In genomic region chr2:90649405-90649804, GRCm38 (mm10) we compare ENCODE assay signal across 23 mouse cellular contexts. TPM values are rescaled to one million over a fixed set of nuclear protein-coding genes. Genes with fewer than 3 reads are reported as not detected.
A peak's percentile ranks its signal among the peaks of the same experiment; 100 is the strongest.
DNase-seq lines count a peak whose midpoint lies in the region; ATAC-seq and TF ChIP-seq lines count a peak whose summit lies in the region.
"Had no signal": no experiment of that assay in that cellular context is flagged by ENCODE, and none has a peak within 500 bp of the region (broad histone marks: within the 10 kb centered on the region; RNA-seq: fewer than 3 reads in every experiment).

No protein-coding gene starts in this region.

- TF ChIP-seq POLR2A in CH12.LX (IDR thresholded peaks at IDR 0.05; ENCODE audit: low read depth, low read length), result no peak

- no peaks in the 10 kb centered on the region for H3K9me3 ChIP-seq in intestine, postnatal 0 days (ENCODE audit: control insufficient read depth)
- H3K9me3 ChIP-seq in intestine, embryonic 15.5 days, result no peaks in the 10 kb centered on the region
- H3K9me3 ChIP-seq in CH12.LX (replicated peaks; ENCODE audit: low read length), result no peaks in the 10 kb centered on the region
- H3K9me3 ChIP-seq in stomach, postnatal 0 days (ENCODE audit: control insufficient read depth, low read length), result no peaks in the 10 kb centered on the region
- H3K9me3 ChIP-seq: embryonic facial prominence, embryonic 13.5 days; embryonic facial prominence, embryonic 15.5 days; forebrain, embryonic 10.5 days; forebrain, embryonic 12.5 days had no signal

- 76% methylated on average over 3 of the region's 3 CpGs for WGBS in intestine, postnatal 0 days
- WGBS in intestine, embryonic 15.5 days, result 86% methylated on average over 3 of the region's 3 CpGs
- 81% methylated on average over 3 of the region's 3 CpGs for WGBS in stomach, postnatal 0 days

- no peak for TF ChIP-seq EP300 in CH12.LX (IDR thresholded peaks at IDR 0.05; ENCODE audit: low read length)
- no peak for TF ChIP-seq EP300 in stomach, postnatal 0 days (optimal IDR thresholded peaks at IDR 0.05)

- 0 out of 2 replicates have a peak, but pooled peaks have one; percentile 61 for ATAC-seq in intestine, postnatal 0 days
- ATAC-seq in intestine, embryonic 15.5 days, result no peak
- peak; percentile 51; the same call in 1 of the 2 replicates for ATAC-seq in stomach, postnatal 0 days (ENCODE audit: low FRiP score, low TSS enrichment)
- ATAC-seq: CD4-positive, CD25-positive, alpha-beta regulatory T cell, adult 4 months; forebrain, embryonic 14.5 days; forebrain, embryonic 16.5 days had no signal

- in situ Hi-C loops in CH12.LX (cut with MboI; ENCODE audit: low pct_ligation_motif_present, low pct_unique_long_range_greater_than_20kb, low sequenced_read_pairs), result no loop called here

- H3K36me3 ChIP-seq in intestine, postnatal 0 days (ENCODE audit: control insufficient read depth, insufficient read depth), result no peaks in the 10 kb centered on the region
- H3K36me3 ChIP-seq in intestine, embryonic 15.5 days, result no peaks in the 10 kb centered on the region
- no peaks in the 10 kb centered on the region for H3K36me3 ChIP-seq in CH12.LX (replicated peaks in 1 of 2; ENCODE audit: control insufficient read depth in 1 of 2, insufficient read depth in 1 of 2, low read length in 1 of 2)
- H3K36me3 ChIP-seq in stomach, postnatal 0 days (ENCODE audit: control insufficient read depth, insufficient read depth, low read length), result no peaks in the 10 kb centered on the region
- H3K36me3 ChIP-seq: embryonic facial prominence, embryonic 13.5 days; embryonic facial prominence, embryonic 15.5 days; forebrain, embryonic 10.5 days; forebrain, embryonic 12.5 days had no signal

- no peak overlapping the region for H3K4me2 ChIP-seq in intestine, postnatal 0 days (replicated peaks; ENCODE audit: low read depth)
- no peak overlapping the region for H3K4me2 ChIP-seq in intestine, embryonic 15.5 days (replicated peaks)
- peak overlapping the region; percentile 62 for H3K4me2 ChIP-seq in CH12.LX (ENCODE audit: insufficient read depth, low read depth, poor library complexity, severe bottlenecking)
- H3K4me2 ChIP-seq in stomach, postnatal 0 days (replicated peaks; ENCODE audit: low read depth), result no peak overlapping the region
- H3K4me2 ChIP-seq: embryonic facial prominence, embryonic 13.5 days; embryonic facial prominence, embryonic 15.5 days; forebrain, embryonic 12.5 days had no signal

- no peak for TF ChIP-seq RAD21 in CH12.LX (IDR thresholded peaks at IDR 0.05; ENCODE audit: low read depth, low read length)

- H3K9ac ChIP-seq in intestine, postnatal 0 days (ENCODE audit: low read depth, low read length), result no peak overlapping the region
- no peak overlapping the region for H3K9ac ChIP-seq in intestine, embryonic 15.5 days
- H3K9ac ChIP-seq in CH12.LX (ENCODE audit: insufficient read depth, low read depth), result 0 out of 2 replicates have a peak overlapping the region, but pooled peaks have one; percentile 19
- H3K9ac ChIP-seq in stomach, postnatal 0 days (ENCODE audit: low read length), result no peak overlapping the region
- H3K9ac ChIP-seq: embryonic facial prominence, embryonic 13.5 days; embryonic facial prominence, embryonic 15.5 days; forebrain, embryonic 12.5 days had no signal

- DNase-seq in CH12.LX (ENCODE audit: extremely low read depth), result peak; percentile 40
- no peak for DNase-seq in stomach, postnatal 0 days (ENCODE audit: low spot score)
- no peak for DNase-seq in kidney, adult 8-10 months
- DNase-seq: adrenal gland, adult 2 months; adrenal gland, postnatal 10 days; adrenal gland, postnatal 25 days; cerebellum, adult 11 months; cerebellum, adult 18-20 months; cerebellum, adult 8-10 months; cerebellum, adult 9-11 months; cerebellum, postnatal 14 days; cerebellum, postnatal 36 days; embryo, embryonic 11 days had no signal

- no peaks in the 10 kb centered on the region for H3K27me3 ChIP-seq in intestine, postnatal 0 days (replicated peaks; ENCODE audit: control insufficient read depth, insufficient read depth, low read length)
- H3K27me3 ChIP-seq in intestine, embryonic 15.5 days (replicated peaks), result no peaks in the 10 kb centered on the region
- H3K27me3 ChIP-seq in CH12.LX (replicated peaks), result no peaks in the 10 kb centered on the region
- H3K27me3 ChIP-seq in stomach, postnatal 0 days (ENCODE audit: control insufficient read depth, insufficient read depth, low read length), result no peaks in the 10 kb centered on the region
- H3K27me3 ChIP-seq: embryonic facial prominence, embryonic 13.5 days; embryonic facial prominence, embryonic 15.5 days; forebrain, embryonic 12.5 days had no signal

- H3K79me2 ChIP-seq in CH12.LX (replicated peaks; ENCODE audit: control insufficient read depth, extremely low read depth, insufficient read depth, poor library complexity, severe bottlenecking), result no peaks in the 10 kb centered on the region

- no peak overlapping the region for H3K27ac ChIP-seq in intestine, postnatal 0 days (ENCODE audit: low read depth, low read length)
- no peak overlapping the region for H3K27ac ChIP-seq in intestine, embryonic 15.5 days
- peak overlapping the region; percentile 18; the same call in 1 of the 2 replicates for H3K27ac ChIP-seq in CH12.LX (ENCODE audit: insufficient read depth, low read depth)
- H3K27ac ChIP-seq in stomach, postnatal 0 days (replicated peaks), result no peak overlapping the region
- H3K27ac ChIP-seq: embryonic facial prominence, embryonic 13.5 days; embryonic facial prominence, embryonic 15.5 days; forebrain, embryonic 10.5 days; forebrain, embryonic 12.5 days had no signal

- H3K4me3 ChIP-seq in intestine, postnatal 0 days (ENCODE audit: low read depth, low read length), result no peak overlapping the region
- H3K4me3 ChIP-seq in intestine, embryonic 15.5 days (replicated peaks), result no peak overlapping the region
- H3K4me3 ChIP-seq in CH12.LX (replicated peaks in 1 of 3; ENCODE audit: low read depth in 2 of 3, low read length in 2 of 3, poor library complexity in 1 of 3), result no peak overlapping the region
- H3K4me3 ChIP-seq in stomach, postnatal 0 days (ENCODE audit: low read depth, low read length), result no peak overlapping the region
- H3K4me3 ChIP-seq: embryonic facial prominence, embryonic 13.5 days; embryonic facial prominence, embryonic 15.5 days; erythroblast, embryonic 14.5 days; forebrain, embryonic 10.5 days; forebrain, embryonic 12.5 days had no signal

- H3K4me1 ChIP-seq in intestine, postnatal 0 days (replicated peaks; ENCODE audit: control insufficient read depth, insufficient read depth, low read length), result 0 out of 2 replicates have a peak, but pooled peaks cover 3% of the 10 kb centered on the region
- H3K4me1 ChIP-seq in intestine, embryonic 15.5 days (replicated peaks), result no peaks in the 10 kb centered on the region
- peaks cover 17 to 49% of the 10 kb centered on the region in 2 experiments for H3K4me1 ChIP-seq in CH12.LX (ENCODE audit: control insufficient read depth in 1 of 2, insufficient read depth in 2 of 2)
- H3K4me1 ChIP-seq in stomach, postnatal 0 days (replicated peaks; ENCODE audit: control insufficient read depth, insufficient read depth), result no peaks in the 10 kb centered on the region
- H3K4me1 ChIP-seq: embryonic facial prominence, embryonic 13.5 days; embryonic facial prominence, embryonic 15.5 days; forebrain, embryonic 10.5 days; forebrain, embryonic 12.5 days had no signal

- no peak for TF ChIP-seq CTCF in intestine, postnatal 0 days (IDR thresholded peaks at IDR 0.05; ENCODE audit: low read depth)
- TF ChIP-seq CTCF in CH12.LX (conservative IDR thresholded peaks at IDR 0.05 in 1 of 2, IDR thresholded peaks at IDR 0.05 in 1 of 2; ENCODE audit: low read depth in 2 of 2, low read length in 2 of 2), result no peak
- no peak for TF ChIP-seq CTCF in stomach, postnatal 0 days (IDR thresholded peaks at IDR 0.05; ENCODE audit: low read depth)

- dilution Hi-C loops in CH12.LX (cut with MboI; ENCODE audit: extremely low pct_ligation_motif_present, extremely low pct_unique_long_range_greater_than_20kb, low sequenced_read_pairs), result no loop called here

TF ChIP-seq in CH12.LX, 34 proteins besides CTCF, POLR2A, EP300 and RAD21:
- no peak for TF ChIP-seq NRF1 (IDR thresholded peaks at IDR 0.05; ENCODE audit: low read depth, low read length)
- no peak for TF ChIP-seq TCF12 (IDR thresholded peaks at IDR 0.05; ENCODE audit: low read depth, low read length)
- no peak for TF ChIP-seq ETS1 (conservative IDR thresholded peaks at IDR 0.05; ENCODE audit: low read depth, low read length)
- peak; percentile 14; the same call in 1 of the 2 replicates for TF ChIP-seq MYC (IDR thresholded peaks at IDR 0.05; ENCODE audit: low read depth, low read length)
- TF ChIP-seq MAX (IDR thresholded peaks at IDR 0.05; ENCODE audit: low read length), result peak; percentile 51

RNA-seq across cellular contexts. Expression of gene Nup160, which starts 27.6 kb away (rescaled TPM):
- polyA plus RNA-seq in intestine, postnatal 0 days (2015; fragmentation: Nextera tagmentation; extraction: Ambion mirVana), result 8.9 and 9.7 TPM in 2 replicates
- polyA plus RNA-seq in intestine, embryonic 15.5 days (2015; fragmentation: Nextera tagmentation; extraction: Ambion mirVana), result 43.4 and 43.7 TPM in 2 replicates
- total RNA-seq in CH12.LX (2012; rRNA removed) (32.7 and 37.5 TPM in 2 replicates), CH12.LX (2014; rRNA removed) (59.1 and 73.4 TPM in 2 replicates)
- polyA plus RNA-seq in CH12.LX (2012; ENCODE audit: insufficient read length, low read depth), result 71.8 and 79.3 TPM in 2 replicates
- polyA plus RNA-seq in stomach, postnatal 0 days (2015; fragmentation: Nextera tagmentation; extraction: Ambion mirVana), result 8.1 and 8.4 TPM in 2 replicates
